Mouse (Mus musculus): ENCODE data around the gene Tfap4.

GRCm38 (mm10) chr16:4522879-4523278 is 36.8 kb downstream of the Tfap4 start:
- no peak for TF ChIP-seq CTCF (IDR thresholded peaks at IDR 0.05)
- no peak for TF ChIP-seq EP300 (IDR thresholded peaks at IDR 0.05)
